In genomic region chr2:128430776-128431291, GRCm38 (mm10) we compare ENCODE assay signal across 19 mouse cellular contexts.
DNase-seq lines count a peak whose midpoint lies in the region; ATAC-seq and TF ChIP-seq lines count a peak whose summit lies in the region.
"Had no signal": no experiment of that assay in that cellular context is flagged by ENCODE, and none has a peak within 500 bp of the region (broad histone marks: within the 10 kb centered on the region; RNA-seq: fewer than 3 reads in every experiment).

No protein-coding gene starts in this region.

- H3K9ac ChIP-seq in lung, embryonic 15.5 days: no peak overlapping the region
- no peak overlapping the region for H3K9ac ChIP-seq in limb, embryonic 15.5 days
- H3K9ac ChIP-seq: midbrain, embryonic 13.5 days; neural tube, embryonic 12.5 days had no signal

- peaks cover 48% of the 10 kb centered on the region for H3K4me1 ChIP-seq in lung, embryonic 15.5 days
- H3K4me1 ChIP-seq in limb, embryonic 15.5 days: peaks cover 27% of the 10 kb centered on the region
- H3K4me1 ChIP-seq in thymus, adult 2 months (replicated peaks; ENCODE audit: control insufficient read depth, insufficient read depth, low read length): peaks cover 19% of the 10 kb centered on the region
- H3K4me1 ChIP-seq: neural tube, embryonic 12.5 days had no signal

- ATAC-seq in lung, embryonic 15.5 days (ENCODE audit: borderline replicate concordance, extremely low read depth, low FRiP score, low TSS enrichment): no peak
- ATAC-seq in limb, embryonic 15.5 days (ENCODE audit: insufficient number of reproducible peaks, low FRiP score, low TSS enrichment, low read depth): no peak
- ATAC-seq: midbrain, embryonic 13.5 days; Patski had no signal

- no peaks in the 10 kb centered on the region for H3K36me3 ChIP-seq in lung, embryonic 15.5 days
- H3K36me3 ChIP-seq in limb, embryonic 15.5 days: no peaks in the 10 kb centered on the region
- H3K36me3 ChIP-seq in thymus, adult 2 months (ENCODE audit: control insufficient read depth, insufficient read depth, low read length): no peaks in the 10 kb centered on the region
- H3K36me3 ChIP-seq: midbrain, embryonic 13.5 days; neural tube, embryonic 12.5 days had no signal

- no peak overlapping the region for H3K4me2 ChIP-seq in lung, embryonic 15.5 days
- H3K4me2 ChIP-seq in limb, embryonic 15.5 days: no peak overlapping the region
- H3K4me2 ChIP-seq: midbrain, embryonic 13.5 days; neural tube, embryonic 12.5 days had no signal

- TF ChIP-seq POLR2A in thymus, adult 2 months (IDR thresholded peaks at IDR 0.05; ENCODE audit: control insufficient read depth, extremely low read depth, insufficient read depth, low read length, poor library complexity): no peak

- peak overlapping the region; percentile 84 for H3K27ac ChIP-seq in gastrocnemius, adult 2 months
- peak overlapping the region; percentile 54 for H3K27ac ChIP-seq in lung, embryonic 15.5 days
- peak overlapping the region; percentile 33; the same call in 1 of the 2 replicates for H3K27ac ChIP-seq in limb, embryonic 15.5 days
- no peak overlapping the region for H3K27ac ChIP-seq in thymus, adult 2 months (ENCODE audit: control insufficient read depth, insufficient read depth, low read length)
- H3K27ac ChIP-seq: kidney, postnatal 0 days; midbrain, embryonic 13.5 days; neural tube, embryonic 12.5 days had no signal

- H3K9me3 ChIP-seq in lung, embryonic 15.5 days: no peaks in the 10 kb centered on the region
- H3K9me3 ChIP-seq in limb, embryonic 15.5 days: no peaks in the 10 kb centered on the region
- H3K9me3 ChIP-seq: midbrain, embryonic 13.5 days; neural tube, embryonic 12.5 days had no signal

- DNase-seq in gastrocnemius, adult 2 months: no peak
- DNase-seq in gastrocnemius, postnatal 4 days (ENCODE audit: low spot score in 2 of 2): no peak
- DNase-seq in lung, postnatal 4 days: no peak
- DNase-seq in embryo, embryonic 10.5 days (ENCODE audit: low spot score): peak; percentile 46
- DNase-seq in thymus, adult 2 months: no peak
- DNase-seq in adipocyte (ENCODE audit: low spot score): no peak
- DNase-seq: adrenal gland, adult 8-10 months; cerebellum, postnatal 10 days; layer of hippocampus, adult 9-11 months; left cerebral cortex, postnatal 4 days; lung, adult 2 months; spleen, adult 18-20 months had no signal

- H3K27me3 ChIP-seq in lung, embryonic 15.5 days: no peaks in the 10 kb centered on the region
- H3K27me3 ChIP-seq in limb, embryonic 15.5 days: no peaks in the 10 kb centered on the region
- no peaks in the 10 kb centered on the region for H3K27me3 ChIP-seq in thymus, adult 2 months (ENCODE audit: control insufficient read depth, insufficient read depth, low read length)
- H3K27me3 ChIP-seq: midbrain, embryonic 13.5 days; neural tube, embryonic 12.5 days; Patski had no signal

- WGBS in lung, embryonic 15.5 days: 57% methylated on average over 9 of the region's 9 CpGs
- 30% methylated on average over 9 of the region's 9 CpGs for WGBS in limb, embryonic 15.5 days
- WGBS in thymus, adult 2 months: 49% methylated on average over 9 of the region's 9 CpGs

- no peak overlapping the region for H3K4me3 ChIP-seq in gastrocnemius, adult 2 months
- no peak overlapping the region for H3K4me3 ChIP-seq in lung, embryonic 15.5 days
- no peak overlapping the region for H3K4me3 ChIP-seq in limb, embryonic 15.5 days
- H3K4me3 ChIP-seq in thymus, adult 2 months (ENCODE audit: control insufficient read depth, insufficient read depth, low read length): no peak overlapping the region
- H3K4me3 ChIP-seq: erythroblast, embryonic 14.5 days; midbrain, embryonic 13.5 days; neural tube, embryonic 12.5 days had no signal

- TF ChIP-seq CTCF in gastrocnemius, adult 2 months (IDR thresholded peaks at IDR 0.05): no peak
- TF ChIP-seq CTCF in thymus, adult 2 months (IDR thresholded peaks at IDR 0.05; ENCODE audit: borderline replicate concordance, control insufficient read depth, extremely low read depth, insufficient read depth, low read length, poor library complexity): no peak

- intact Hi-C loops in gastrocnemius, adult 2 months (cut with DNase I): no loop called here
